13 mouse cellular contexts compared by ENCODE assay signal in genomic region chr8:125413001-125413909, GRCm38 (mm10).
DNase-seq lines count a peak whose midpoint lies in the region; ATAC-seq lines count a peak whose summit lies in the region.
"Had no signal": no experiment of that assay in that cellular context is flagged by ENCODE, and none has a peak within 500 bp of the region (broad histone marks: within the 10 kb centered on the region; RNA-seq: fewer than 3 reads in every experiment).

No protein-coding gene starts in this region.

- peak overlapping the region; percentile 24; the same call in 1 of the 2 replicates for H3K27ac ChIP-seq in heart, embryonic 13.5 days (replicated peaks)
- H3K27ac ChIP-seq in midbrain, embryonic 10.5 days (replicated peaks) = peak overlapping the region; percentile 79
- H3K27ac ChIP-seq in midbrain, embryonic 16.5 days (ENCODE audit: low read length) = no peak overlapping the region
- peak overlapping the region; percentile 44 for H3K27ac ChIP-seq in hindbrain, embryonic 13.5 days

- H3K4me3 ChIP-seq in heart, embryonic 13.5 days = no peak overlapping the region
- peak overlapping the region; percentile 9; the same call in 1 of the 2 replicates for H3K4me3 ChIP-seq in midbrain, embryonic 10.5 days
- no peak overlapping the region for H3K4me3 ChIP-seq in midbrain, embryonic 16.5 days (ENCODE audit: low read depth, low read length)
- H3K4me3 ChIP-seq in hindbrain, embryonic 13.5 days = no peak overlapping the region

- H3K9me3 ChIP-seq in heart, embryonic 13.5 days = no peaks in the 10 kb centered on the region
- H3K9me3 ChIP-seq in midbrain, embryonic 10.5 days (replicated peaks) = no peaks in the 10 kb centered on the region
- no peaks in the 10 kb centered on the region for H3K9me3 ChIP-seq in midbrain, embryonic 16.5 days (replicated peaks; ENCODE audit: control insufficient read depth, low read length, poor library complexity, severe bottlenecking)
- H3K9me3 ChIP-seq in hindbrain, embryonic 13.5 days = no peaks in the 10 kb centered on the region

- 18% methylated on average over 13 of the region's 13 CpGs for WGBS in heart, embryonic 13.5 days
- 21% methylated on average over 13 of the region's 13 CpGs for WGBS in midbrain, embryonic 10.5 days
- WGBS in midbrain, embryonic 16.5 days = 11% methylated on average over 13 of the region's 13 CpGs
- 29% methylated on average over 13 of the region's 13 CpGs for WGBS in hindbrain, embryonic 13.5 days

- H3K36me3 ChIP-seq in heart, embryonic 13.5 days = peaks cover 20% of the 10 kb centered on the region
- H3K36me3 ChIP-seq in midbrain, embryonic 10.5 days = peaks cover 17% of the 10 kb centered on the region
- H3K36me3 ChIP-seq in midbrain, embryonic 16.5 days (ENCODE audit: control insufficient read depth, insufficient read depth, low read length) = no peaks in the 10 kb centered on the region
- peaks cover 15% of the 10 kb centered on the region; the same call in 1 of the 2 replicates for H3K36me3 ChIP-seq in hindbrain, embryonic 13.5 days
- no peaks in the 10 kb centered on the region for H3K36me3 ChIP-seq in splenic B cell, adult 2 months (ENCODE audit: control insufficient read depth, insufficient read depth, low read length, poor library complexity, severe bottlenecking)

- H3K4me1 ChIP-seq in heart, embryonic 13.5 days = peaks cover 41% of the 10 kb centered on the region
- peaks cover 35% of the 10 kb centered on the region for H3K4me1 ChIP-seq in midbrain, embryonic 10.5 days
- peaks cover 6% of the 10 kb centered on the region for H3K4me1 ChIP-seq in midbrain, embryonic 16.5 days (ENCODE audit: control insufficient read depth, insufficient read depth, low read length)
- peaks cover 20% of the 10 kb centered on the region for H3K4me1 ChIP-seq in hindbrain, embryonic 13.5 days (replicated peaks)

- no peak for ATAC-seq in heart, embryonic 13.5 days (ENCODE audit: extremely low read depth, insufficient number of reproducible peaks, low FRiP score, low TSS enrichment)
- no peak for ATAC-seq in midbrain, embryonic 16.5 days
- ATAC-seq in hindbrain, embryonic 13.5 days (ENCODE audit: low FRiP score) = no peak

- H3K4me2 ChIP-seq in heart, embryonic 13.5 days = peak overlapping the region; percentile 17; the same call in 1 of the 2 replicates
- no peak overlapping the region for H3K4me2 ChIP-seq in midbrain, embryonic 16.5 days (ENCODE audit: low read length)
- no peak overlapping the region for H3K4me2 ChIP-seq in hindbrain, embryonic 13.5 days

- DNase-seq in heart, adult 8-10 months (ENCODE audit: low spot score) = no peak
- DNase-seq in midbrain, embryonic 10.5 days (ENCODE audit: low spot score) = peak; percentile 33
- peak; percentile 12 for DNase-seq in splenic B cell, adult 2 months (ENCODE audit: low read depth, low spot score)
- no peak for DNase-seq in cerebellum, postnatal 25 days
- no peak for DNase-seq in frontal cortex, postnatal 36 days (ENCODE audit: low spot score in 2 of 2)
- DNase-seq: cerebellum, adult 2 months; gastrocnemius, postnatal 10 days; liver; right cerebral cortex, adult 18-20 months had no signal

- no peaks in the 10 kb centered on the region for H3K27me3 ChIP-seq in heart, embryonic 13.5 days (replicated peaks)
- 0 out of 2 replicates have a peak, but pooled peaks cover 3% of the 10 kb centered on the region for H3K27me3 ChIP-seq in midbrain, embryonic 10.5 days (ENCODE audit: low read depth, poor library complexity, severe bottlenecking)
- H3K27me3 ChIP-seq in midbrain, embryonic 16.5 days (ENCODE audit: control insufficient read depth, insufficient read depth, low read depth, low read length) = no peaks in the 10 kb centered on the region
- H3K27me3 ChIP-seq in hindbrain, embryonic 13.5 days = no peaks in the 10 kb centered on the region
- no peaks in the 10 kb centered on the region for H3K27me3 ChIP-seq in splenic B cell, adult 2 months (ENCODE audit: control insufficient read depth, insufficient read depth, low read length, poor library complexity, severe bottlenecking)
- H3K27me3 ChIP-seq: CH12.LX had no signal

- H3K9ac ChIP-seq in heart, embryonic 13.5 days = peak overlapping the region; percentile 62
- no peak overlapping the region for H3K9ac ChIP-seq in midbrain, embryonic 16.5 days (ENCODE audit: low read depth, low read length)
- no peak overlapping the region for H3K9ac ChIP-seq in hindbrain, embryonic 13.5 days

Comparison
In these comparisons a context has a peak if more than half of its experiments do, and no peak if none do; other contexts are left out.
1. DNase-seq: peak in midbrain, embryonic 10.5 days (single experiment) and splenic B cell, adult 2 months (single experiment); none in heart, adult 8-10 months (single experiment), cerebellum, postnatal 25 days (0 of 2) and frontal cortex, postnatal 36 days (0 of 2).